Mouse (Mus musculus) layer of hippocampus, postnatal 14 days (tissue): ENCODE results near the gene Ccr1l1. TPM values are rescaled to one million over a fixed set of nuclear protein-coding genes. Genes with fewer than 3 reads are reported as not detected.

ENCODE experiments used
- DNase-seq, 2 experiments: peaks; one replicate each; pipeline ENCODE4 v3.0.0; 2021 to 2022; ENCODE audit warnings: low spot score in 2 of 2, mixed read lengths in 1 of 2
- total RNA-seq, 2 experiments: library from RNA; stranded (reverse); gene quantifications; 2 replicates each; pipeline ENCODE4 v1.2.3; 2021

Gene Ccr1l1
- total RNA-seq, 2 experiments from 2014 or later, result not detected

DNA sequence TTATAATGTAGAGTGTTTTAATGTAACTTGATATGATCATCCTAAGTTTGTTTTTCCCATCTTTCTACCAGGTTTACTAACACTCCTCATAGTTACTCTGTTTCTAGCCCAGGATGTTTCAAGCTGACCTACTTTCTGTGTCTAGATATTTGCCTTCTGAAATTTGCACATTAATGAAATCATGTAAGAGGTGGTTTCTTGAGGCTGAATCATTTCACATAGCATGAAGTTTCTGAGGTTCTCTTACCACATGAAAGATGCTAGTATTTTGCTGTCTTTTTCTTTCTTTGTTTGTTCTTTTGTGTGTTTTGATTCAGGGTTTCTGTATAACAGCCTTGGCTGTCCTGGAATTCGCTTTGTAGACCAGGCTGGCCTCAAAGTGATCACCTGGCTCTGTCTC, 18.0 kb downstream of the Ccr1l1 start:
- no peak for DNase-seq

DNA sequence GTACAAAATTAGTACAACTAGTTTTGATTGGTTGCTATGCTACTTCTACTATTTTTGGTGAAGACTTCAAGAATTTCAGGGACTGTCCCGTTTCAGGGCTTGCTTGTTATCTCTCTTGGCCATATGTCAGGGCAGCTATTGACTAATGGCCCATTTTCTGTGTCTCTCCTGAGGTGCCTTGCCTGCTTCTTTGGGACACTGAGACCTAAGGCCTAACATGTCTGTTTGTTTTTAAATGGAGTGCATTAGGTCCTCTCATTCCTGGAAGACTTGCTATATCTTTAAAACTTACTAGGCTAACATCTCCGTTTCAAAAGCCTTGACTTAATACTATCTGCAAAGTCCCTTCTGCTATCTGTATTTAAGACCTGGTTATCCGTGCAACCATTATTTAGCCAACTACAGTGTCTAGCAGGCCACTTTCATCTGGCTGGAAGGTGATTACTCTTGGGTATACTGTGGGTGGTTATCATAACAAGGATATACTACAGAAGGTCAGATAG, 20.2 kb downstream of the Ccr1l1 start:
- no peak for DNase-seq

DNA sequence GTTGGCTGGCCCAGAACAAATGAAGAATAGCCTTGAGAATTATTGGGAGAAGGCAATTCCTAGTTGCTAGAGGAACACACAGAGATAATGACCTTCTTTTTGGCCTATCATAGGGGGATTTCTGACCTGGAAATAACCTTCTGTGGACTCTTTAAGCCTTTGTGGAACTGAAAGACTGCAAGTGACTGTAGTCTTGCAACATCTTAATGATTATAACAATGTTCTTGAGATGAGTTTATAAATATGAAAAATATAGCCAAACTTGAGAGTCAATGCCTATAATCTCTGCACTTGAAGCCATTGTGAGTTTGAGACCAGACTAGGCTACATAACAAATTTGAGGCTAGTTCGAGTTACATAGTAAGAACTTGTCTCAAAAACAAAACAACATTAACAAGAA, 21.3 kb downstream of the Ccr1l1 start:
- no peak for DNase-seq

DNA sequence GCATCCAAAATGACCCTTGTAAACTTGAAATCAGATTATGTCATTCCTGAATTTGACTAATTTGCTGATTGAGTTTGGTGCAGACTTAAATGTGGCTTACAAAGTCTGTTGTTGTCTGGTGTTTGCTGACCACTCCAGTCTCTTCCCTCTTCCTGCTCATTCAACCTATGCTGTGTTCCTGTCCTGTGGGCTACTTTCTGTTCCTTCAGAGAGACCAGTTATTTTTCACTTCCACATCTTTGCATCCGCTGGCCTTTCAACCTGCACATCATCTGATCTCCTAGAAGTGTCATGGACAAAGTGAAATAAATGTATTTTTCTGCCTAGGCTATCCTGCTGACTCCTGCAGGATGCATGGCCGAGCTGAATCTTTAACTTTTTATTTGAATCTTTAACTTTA, 24.7 kb downstream of the Ccr1l1 start:
- DNase-seq, result no peak

DNA sequence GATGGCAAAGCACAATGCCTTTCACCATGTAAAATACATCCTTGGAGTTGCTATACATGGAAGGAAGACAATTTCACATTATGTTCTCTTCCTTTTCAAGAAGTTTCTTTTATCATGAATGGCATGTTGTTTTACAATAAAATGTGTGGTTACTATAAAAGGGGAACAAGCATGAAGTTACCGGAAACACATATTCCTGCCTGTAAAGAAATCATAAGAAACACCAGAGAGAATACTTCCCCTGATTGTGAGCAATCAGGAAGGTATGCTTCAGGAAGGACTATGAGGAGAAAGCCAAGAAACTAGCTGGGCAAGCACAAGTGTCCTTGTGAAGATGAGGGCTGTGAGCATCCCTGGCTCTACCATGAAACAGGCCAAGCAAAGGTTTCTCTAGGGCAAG, 27.0 kb downstream of the Ccr1l1 start:
- no peak for DNase-seq

DNA sequence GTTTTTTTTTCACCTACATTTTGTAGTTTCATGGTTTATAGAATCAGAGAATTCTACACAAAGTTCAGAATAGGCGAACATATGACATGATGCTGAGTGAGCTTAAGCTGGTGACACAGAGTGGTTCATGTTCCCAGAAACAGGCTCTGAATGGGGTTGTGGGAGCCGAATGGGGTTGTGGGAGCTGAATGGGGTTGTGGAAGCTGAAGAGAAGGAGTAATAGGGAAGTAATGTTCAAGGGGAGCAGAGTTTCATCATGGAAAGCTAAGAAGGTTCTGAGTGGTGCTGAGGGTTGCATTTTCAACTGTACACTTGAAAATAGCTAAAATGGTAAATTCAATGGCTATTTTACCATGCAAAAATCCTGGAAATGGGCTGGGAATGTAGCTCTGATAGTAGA, 28.8 kb downstream of the Ccr1l1 start:
- no peak for DNase-seq

DNA sequence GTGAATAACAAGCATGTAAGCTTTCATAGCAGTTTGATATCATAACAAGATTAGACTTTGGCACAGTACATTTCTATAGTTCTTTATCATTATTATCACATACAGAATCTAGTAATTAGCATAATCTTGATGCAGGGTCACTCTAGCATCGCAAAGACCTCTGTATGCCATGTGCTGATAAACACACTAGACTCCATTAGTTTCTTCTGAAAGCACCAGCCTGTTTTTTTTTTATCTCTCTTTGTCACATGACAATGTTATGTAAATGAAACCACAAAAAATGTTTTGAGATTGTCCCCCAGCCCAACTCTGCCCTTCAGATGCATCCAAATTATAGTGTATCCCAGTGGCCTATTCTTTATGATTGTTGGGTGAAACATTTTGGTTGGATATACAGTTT, 30.4 kb downstream of the Ccr1l1 start:
- DNase-seq, result no peak

DNA sequence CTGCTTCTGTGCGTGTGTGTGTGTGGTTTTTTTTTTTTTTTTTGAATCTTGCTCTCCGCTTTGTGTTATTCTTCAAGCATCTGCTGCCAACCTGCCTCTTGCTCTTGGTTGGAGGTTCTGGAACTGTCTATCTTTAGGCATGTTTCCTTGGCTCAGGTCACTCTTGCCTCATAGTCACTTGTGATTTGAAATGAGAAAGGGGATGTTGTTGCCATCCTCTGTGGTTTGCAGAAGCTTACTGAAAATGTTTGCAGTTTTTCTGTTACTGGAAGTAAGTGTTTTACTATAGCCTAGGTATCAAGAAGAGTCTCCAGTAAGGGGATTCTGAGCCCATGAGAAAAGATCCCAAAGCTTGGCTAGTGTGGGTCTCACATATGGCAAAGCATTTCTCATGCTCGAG, 36.2 kb downstream of the Ccr1l1 start:
- DNase-seq, result no peak

DNA sequence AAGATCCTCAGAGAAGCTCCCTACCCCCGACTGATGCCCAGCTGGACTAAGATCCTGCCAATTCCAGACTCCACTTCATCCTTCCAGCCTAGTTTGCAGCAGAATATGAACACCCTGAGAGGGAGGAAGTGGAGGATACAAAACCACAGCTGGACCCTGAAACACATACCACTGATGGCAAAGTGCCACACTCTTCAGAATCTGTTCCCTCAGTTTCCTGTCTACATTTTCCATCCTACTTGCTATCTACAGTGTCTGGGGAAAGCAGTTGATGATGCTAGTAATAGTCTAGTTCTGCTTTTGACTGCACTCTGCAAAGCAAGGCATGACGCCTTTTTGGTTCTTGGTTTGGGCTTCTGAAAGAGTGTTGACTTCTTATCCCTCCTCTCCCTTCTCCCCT, 36.9 kb downstream of the Ccr1l1 start:
- peak in 1 of 2 experiments; percentile 24 for DNase-seq

DNA sequence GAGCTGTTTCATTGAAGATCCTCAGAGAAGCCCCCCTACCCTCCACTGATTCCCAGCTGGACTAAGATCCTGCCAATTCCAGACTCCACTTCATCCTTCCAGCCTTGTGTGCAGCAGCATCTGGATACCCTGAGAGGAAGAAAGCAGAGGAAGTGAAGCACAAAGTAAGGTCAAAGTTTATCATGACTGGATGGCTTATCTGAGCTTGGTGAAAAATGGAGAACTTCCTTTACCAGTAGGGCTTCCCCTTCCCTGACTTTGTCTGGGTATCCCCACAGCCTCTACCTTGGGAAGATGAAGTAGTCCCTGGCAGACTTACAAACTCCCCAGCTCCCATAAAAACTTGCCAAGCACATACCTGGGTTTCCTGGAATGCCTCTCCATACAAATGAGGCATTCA, 37.6 kb downstream of the Ccr1l1 start:
- no peak for DNase-seq

DNA sequence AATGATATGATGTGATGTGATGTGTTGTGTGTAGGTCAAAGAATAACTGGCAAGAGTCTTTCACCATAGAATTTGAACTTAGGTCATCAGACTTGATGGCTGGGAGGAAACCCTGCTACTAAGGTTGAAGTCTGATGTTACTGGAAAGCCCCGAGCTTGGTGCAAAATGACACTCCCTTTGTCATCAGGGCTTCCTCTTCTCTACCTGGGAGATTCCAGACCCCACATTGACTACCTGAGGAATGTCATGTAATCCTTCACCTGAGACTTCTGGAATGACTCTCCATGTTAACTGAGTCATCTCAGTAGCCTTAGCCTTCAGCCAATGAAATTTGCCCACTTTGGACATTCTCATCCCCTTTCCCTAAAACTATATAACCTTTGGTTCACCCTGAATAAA, 38.0 kb downstream of the Ccr1l1 start:
- no peak for DNase-seq

DNA sequence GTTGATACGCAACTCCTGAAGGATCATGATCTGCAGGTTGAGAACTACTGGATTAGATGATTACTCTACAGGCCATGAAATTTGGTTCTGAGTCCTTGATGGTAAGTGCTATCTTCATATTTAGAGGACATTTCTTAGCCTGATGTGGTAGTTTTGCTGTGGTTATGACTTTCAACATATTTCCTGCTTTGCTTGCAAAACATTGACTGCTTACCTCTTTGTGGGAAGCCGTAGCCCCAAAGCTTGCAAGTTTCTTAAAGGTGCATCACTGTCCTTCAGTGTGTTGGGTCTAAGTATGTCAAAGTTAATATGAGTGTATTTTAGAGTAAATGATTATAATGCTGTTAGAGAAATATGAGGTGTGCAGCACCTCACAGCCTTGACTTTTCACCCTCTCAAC, 40.2 kb downstream of the Ccr1l1 start:
- DNase-seq, result no peak

DNA sequence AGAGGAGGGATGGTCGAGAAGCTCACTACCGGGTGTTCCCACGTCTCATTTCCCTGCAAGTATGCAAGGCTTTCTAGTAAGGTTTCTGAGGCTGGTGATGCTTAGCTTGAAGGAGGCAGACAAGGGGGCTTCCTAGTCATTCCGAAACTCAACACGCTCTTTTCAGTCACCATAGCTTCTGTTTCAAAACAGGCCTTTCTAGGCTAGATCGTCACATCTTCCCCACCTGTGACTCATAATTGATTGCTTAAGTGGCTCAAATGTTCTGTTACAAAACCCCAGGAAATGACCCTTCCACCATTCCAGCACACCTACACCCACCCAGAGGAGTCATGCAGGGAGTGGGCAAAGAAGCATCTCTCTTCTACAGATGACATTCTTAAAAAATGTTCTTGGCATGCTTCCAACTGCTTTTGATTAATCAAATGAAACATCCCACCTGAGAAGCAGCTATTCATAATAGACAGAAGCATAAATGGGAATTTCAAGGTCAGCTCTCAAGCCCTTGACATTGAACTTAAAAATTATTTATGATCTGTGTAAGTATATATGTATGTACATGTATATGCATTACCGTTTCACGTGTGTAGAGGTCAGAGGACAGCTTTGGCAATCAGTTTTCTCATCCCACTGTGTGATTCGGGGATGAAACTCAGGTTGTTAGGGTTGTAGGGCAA, 41.5 kb downstream of the Ccr1l1 start:
- no peak for DNase-seq

DNA sequence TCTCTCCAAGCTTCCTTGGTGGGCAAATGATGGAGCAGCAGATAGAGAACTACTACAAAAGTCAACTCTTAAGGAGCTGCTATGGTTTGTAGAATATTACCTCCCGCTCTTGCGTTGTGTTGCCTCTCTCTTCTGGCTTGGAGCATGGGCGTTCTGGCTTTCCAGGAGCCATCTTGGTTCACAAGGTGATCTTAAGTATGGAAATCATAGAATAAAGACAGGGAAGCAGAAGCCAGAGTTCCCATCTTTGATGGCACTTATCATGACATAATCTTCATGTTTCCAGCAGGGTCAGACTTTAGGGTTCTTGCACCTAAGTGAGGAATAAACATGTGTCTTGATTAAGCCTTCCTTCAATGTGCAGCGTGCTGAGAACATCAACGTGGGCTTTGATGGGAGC, 42.4 kb downstream of the Ccr1l1 start:
- no peak for DNase-seq

DNA sequence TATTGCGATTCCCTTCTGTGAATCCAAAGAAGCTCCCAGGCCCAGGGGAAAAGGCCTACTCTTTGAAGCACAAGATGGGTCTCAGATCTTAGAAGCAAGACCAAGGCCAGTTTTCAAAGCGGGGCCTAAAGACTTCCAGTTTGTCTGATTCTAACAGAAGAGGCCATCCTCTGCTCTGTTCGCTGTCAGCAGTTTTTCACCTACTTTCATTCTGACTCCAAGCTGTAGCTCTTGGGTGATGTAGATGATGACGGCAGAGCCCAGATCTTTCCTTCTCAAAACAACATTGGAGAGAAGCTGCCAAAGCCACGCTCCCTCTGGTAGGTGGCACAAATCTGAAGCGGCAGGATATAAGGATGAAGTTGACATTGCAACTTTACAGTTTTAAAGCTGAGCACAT, 42.9 kb downstream of the Ccr1l1 start:
- DNase-seq, result no peak

DNA sequence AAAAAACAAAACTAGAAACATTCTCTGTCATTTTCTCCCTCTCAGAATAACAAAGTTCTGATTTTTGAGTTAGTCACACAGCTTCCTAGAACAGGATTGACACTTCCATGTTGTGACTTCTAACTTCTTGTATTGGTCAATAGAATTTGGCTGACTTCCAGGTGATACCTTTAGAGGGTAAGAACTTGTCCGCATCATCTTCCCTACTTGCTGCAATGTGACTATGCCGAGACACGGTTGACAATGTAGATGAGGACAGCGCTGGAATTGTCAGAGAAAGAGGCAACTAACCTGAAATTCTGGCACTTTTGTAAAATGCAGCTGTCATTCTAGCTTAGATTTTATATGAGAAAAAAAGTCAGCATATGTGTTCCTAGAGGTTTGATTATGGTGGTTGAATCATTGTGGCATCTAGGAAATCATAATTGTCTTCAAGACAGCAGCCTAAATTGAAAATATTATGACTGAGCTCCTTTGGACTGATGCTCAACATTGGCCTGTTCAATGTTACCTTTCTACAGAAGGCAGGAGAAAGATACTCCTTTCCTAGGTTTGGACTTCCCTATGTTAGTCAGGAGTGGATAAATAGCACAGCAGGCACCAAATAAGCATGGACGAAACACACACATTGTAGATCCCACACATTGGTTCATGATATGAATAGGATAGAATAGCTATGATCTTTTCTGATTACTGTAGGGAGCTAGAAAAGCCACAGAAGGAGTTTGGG, 44.3 kb downstream of the Ccr1l1 start:
- no peak for DNase-seq

DNA sequence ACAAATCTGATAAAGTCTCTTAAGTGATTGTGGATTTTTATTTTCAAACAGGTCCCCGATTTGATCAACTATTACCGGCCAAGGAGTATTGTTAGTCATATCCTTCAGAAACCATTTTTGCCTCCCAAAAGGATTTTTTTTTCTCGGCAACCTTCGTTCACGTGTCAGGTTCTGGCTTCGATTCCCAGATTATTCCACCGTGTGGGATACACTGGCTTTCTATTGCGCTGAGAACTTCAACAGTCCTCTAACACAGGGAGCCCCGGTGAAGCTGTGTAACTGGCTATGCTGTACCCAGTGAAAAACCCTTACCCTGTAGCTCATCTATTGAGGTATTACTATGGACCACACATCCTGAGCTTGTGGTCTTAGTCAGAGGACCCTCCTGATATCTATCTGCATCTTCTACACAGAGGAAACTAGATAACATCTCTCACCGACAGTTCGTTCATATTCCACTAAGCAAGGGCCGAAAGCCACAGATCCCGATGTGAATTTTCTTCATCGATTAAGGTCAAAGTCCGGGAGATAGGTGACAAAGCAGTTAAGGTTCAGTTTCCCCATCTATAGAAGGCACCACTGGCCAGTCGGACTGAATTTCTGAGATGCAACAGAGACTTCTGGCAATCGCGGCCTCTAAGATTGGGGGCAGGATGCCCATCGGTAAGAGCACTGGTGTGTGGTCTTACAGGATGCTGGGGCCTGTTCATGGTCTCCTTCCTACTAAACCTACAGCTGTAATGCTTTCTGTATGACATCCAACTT, 45.1 kb downstream of the Ccr1l1 start:
- no peak for DNase-seq

DNA sequence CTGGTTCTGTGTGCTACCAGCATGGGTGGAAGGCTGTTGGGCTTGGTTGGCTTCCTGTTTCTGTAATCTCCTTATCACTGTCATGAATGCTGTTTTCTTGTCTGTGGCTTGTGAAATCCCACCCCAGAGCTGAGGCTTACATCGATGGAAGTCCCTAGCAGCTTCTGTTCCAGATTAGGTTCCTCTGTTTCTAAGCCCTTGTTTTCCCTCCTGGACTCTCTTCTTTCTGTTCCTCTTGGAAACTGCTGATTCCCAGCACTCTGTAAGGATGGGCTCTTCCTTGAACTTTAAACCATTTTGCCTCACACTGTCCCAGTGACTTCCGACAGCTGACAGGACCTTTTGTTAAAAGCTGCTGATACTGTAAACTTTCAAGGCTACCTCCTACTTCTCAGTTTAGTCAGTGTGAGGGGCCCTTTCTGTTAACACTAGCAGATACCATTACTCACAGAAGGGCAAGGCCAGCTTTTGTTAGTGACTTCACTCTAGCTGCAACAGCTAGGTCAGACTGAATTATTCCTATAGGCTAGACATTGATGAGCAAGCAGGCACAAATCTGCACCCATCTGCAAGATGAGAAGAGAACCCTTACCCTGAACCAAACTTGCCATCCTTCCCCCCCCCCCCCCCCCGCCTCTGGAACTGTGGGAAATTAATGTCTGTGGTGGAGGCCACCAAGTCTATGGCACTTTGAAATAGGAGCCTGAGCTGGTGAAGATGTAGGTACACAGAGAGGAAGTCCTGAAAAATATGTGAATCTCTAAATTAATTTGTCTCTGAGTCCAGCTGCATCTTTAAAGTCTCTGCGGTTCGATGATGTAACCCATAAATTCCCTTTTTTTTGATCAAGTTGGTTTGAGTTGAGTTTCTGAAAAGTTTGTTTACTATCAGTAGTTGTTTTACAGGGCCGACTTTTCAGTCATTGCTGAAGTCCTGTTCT, 46.2 kb downstream of the Ccr1l1 start:
- DNase-seq, result peak in 1 of 2 experiments; percentile 22

DNA sequence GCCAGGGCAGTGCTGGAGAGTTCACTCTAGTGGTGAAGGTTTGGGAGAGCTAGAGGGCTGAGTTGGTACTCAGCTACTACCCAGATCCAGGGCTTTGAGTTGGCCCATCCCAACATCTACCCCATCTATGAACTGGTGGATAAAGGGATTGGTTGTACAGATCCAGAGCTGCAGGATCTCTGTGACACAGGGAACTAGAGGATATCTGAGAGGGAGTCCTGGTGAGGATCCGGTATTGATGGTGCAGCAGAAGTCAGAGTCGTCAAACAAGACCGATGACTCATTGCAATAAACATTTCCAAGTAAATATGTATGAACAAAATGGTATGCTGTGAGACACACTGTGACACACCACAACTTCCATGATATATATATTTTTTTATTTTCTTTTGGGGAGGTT, 47.3 kb downstream of the Ccr1l1 start:
- DNase-seq, result no peak

DNA sequence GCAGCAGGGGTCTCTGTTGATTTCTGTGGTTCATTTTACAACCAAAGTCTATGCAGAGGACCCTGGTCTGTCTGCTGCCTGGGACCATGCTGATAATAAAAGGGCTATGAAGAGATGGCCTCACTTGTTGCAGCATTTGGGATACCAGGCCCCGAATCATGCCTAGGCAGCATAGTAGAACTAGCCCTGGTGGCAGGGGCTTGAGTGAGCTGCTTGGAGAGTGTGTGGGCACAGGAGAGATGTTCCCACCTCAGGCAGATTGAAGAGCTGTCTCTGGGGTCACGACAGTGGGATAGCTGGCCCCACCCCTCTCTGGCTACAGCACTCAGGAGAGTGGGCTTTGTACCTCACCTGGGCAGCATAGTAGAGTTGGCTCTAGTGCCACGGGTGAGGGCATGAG, 47.7 kb downstream of the Ccr1l1 start:
- no peak for DNase-seq

DNA sequence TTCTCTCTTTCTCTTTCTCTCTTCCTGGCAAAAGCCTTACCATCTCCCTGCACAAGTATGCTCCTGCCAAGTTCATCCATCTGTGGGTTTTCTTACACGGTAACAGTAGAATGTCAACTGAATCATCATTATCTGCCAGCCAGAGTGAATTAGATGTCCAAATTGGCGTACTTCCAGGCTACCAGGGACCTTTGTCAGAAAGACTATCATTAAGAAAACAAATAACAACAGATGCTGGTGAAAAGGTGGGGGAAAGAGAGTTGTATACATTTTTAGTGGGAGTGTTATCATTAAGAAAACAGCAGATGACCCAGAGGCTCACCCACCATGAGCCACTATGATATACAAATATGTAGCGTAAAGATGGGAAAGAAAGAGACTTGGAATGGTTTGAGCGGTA, 48.3 kb downstream of the Ccr1l1 start:
- DNase-seq, result no peak
